Mouse (Mus musculus) testis, adult 2 months (tissue): Measurements from ENCODE around the gene Pde8a. TPM values are rescaled to one million over a fixed set of nuclear protein-coding genes. Genes with fewer than 3 reads are reported as not detected.

Experiments
- H3K27ac ChIP-seq: fragments of 200-500 bp; 2 replicates; pipeline ENCODE4 v1.5.1; 2012; ENCODE audit warnings: low read depth, low read length; ENCODE audit not compliant: control insufficient read depth, insufficient read depth
- H3K27me3 ChIP-seq: fragments of 200-500 bp; 2 replicates; pipeline ENCODE4 v1.6.1; 2012; ENCODE audit warnings: mild to moderate bottlenecking, low read length, moderate library complexity; ENCODE audit not compliant: control insufficient read depth, insufficient read depth
- H3K36me3 ChIP-seq: fragments of 200-500 bp; 2 replicates; pipeline ENCODE4 v1.6.1; 2012; ENCODE audit warnings: mild to moderate bottlenecking, low read length; ENCODE audit not compliant: control insufficient read depth, insufficient read depth
- H3K4me1 ChIP-seq: fragments of 200-500 bp; 2 replicates; pipeline ENCODE4 v1.6.1; 2012; ENCODE audit warnings: low read length; ENCODE audit not compliant: control insufficient read depth, insufficient read depth
- H3K4me3 ChIP-seq: fragments of 200-500 bp; 2 replicates; pipeline ENCODE4 v1.5.1; 2012; ENCODE audit warnings: low read depth, mild to moderate bottlenecking, low read length, moderate library complexity, mixed read lengths; ENCODE audit not compliant: control insufficient read depth
- CTCF ChIP-seq: fragments of 200-500 bp; IDR thresholded peaks from 2 replicates; pipeline ENCODE4 v1.5.1; 2012; ENCODE audit warnings: low read depth, mild to moderate bottlenecking, inconsistent platforms, low read length, moderate library complexity; ENCODE audit not compliant: control insufficient read depth, insufficient read depth, insufficient replicate concordance
- POLR2A ChIP-seq: fragments of 200-500 bp; IDR thresholded peaks from 2 replicates; pipeline ENCODE4 v1.6.1; 2012; ENCODE audit warnings: low read depth, mild to moderate bottlenecking, inconsistent platforms, low read length, moderate library complexity; ENCODE audit not compliant: control insufficient read depth
- polyA plus RNA-seq: library from polyadenylated mRNA; depleted of rRNA; stranded (reverse); fragments of >200 nt; gene quantifications from 2 replicates; pipeline ENCODE4 v1.2.3, GENCODE M21; 2012

Pde8a gene
- polyA plus RNA-seq, 1 experiment, result 101 TPM

DNA sequence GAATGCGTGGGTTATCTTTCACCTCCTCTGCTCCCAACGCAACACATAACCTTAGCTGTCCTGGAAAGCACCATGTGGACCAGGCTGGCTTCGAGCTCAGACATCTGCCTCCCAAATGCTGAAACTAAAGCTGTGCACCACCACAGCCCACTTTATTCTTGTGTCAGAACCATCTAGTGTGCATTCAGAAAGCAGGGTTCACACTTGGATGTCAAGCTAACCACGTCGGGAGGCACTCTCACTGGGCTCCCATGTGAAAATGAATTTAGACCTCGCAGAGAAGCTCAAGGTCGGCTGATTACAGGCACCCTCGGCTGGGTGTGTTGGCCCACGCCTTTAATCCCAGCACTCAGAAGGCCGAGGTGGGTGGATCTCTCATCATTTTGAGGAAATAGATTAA lies 130.4 kb downstream of the Pde8a start:
- Histone ChIP-seq H3K27ac (no peak overlapping the region), H3K36me3 (no peaks in the 10 kb centered on the region; the same call in none of the 2 replicates), H3K4me3 (peak overlapping the region; percentile 78), H3K4me1 (no peaks in the 10 kb centered on the region; the same call in 1 of the 2 replicates), H3K27me3 (no peaks in the 10 kb centered on the region)
- TF ChIP-seq CTCF (no peak), POLR2A (no peak)

DNA sequence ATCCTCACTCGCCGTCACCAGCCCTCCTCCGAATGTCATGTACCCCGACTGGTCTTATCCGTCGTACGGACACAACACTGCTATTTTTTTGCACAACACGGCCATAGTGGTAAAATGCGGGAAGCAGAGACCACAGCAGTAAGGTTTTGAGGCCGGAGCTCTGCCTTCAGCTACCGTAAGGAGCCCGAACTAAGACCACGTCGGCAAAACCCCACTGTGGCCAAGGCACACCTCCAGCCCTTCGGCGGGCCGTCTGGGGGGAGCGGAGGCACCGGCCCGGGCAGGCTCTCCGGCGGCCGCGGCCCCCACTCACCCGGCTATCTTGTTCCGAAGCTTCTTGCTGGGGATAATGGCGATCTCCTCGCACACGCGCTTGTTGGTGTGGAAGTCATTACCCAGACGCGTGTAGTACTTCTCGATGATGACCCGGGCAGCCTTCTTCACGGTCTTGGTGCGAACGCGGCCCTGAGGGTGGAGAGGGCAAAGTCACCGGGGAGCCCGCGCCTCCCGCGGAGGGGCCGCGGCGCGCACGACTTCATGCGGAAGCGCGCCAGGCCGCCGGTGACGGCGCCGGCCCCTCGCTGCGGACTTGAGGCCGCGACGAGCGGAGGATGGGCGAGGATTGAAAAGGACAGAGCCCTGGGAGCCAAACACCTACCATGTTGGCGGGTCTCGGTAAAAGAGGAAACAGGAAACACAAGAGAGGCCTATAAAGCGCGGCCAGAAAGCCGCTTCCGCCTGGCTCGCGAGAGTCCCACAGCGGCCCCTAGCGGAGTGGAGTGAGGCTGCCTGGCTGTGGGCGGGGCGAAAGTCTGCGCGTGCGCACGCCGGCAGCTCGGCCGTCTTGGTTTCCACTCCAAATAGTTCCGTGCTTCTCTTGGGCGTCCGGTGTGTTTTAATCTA lies 131.4 kb downstream of the Pde8a start, which contains the start of gene Rps17:
TSS of gene Rps17 (minus strand) at position 711 of the 903 bp plus-strand sequence.
- Histone ChIP-seq H3K36me3 (no peaks in the 10 kb centered on the region; the same call in 1 of the 2 replicates), H3K4me1 (no peaks in the 10 kb centered on the region; the same call in 1 of the 2 replicates), H3K27me3 (no peaks in the 10 kb centered on the region), H3K27ac (peak within 1 kb of the TSS; percentile 79), H3K4me3 (peak within 1 kb of the TSS; percentile 78)
- peak; percentile 87 for TF ChIP-seq POLR2A
- TF ChIP-seq CTCF, result peak; percentile 91

- TF ChIP-seq CTCF (no peak), POLR2A (no peak)
- H3K4me3 ChIP-seq, result peak overlapping the region; percentile 78
- peak overlapping the region; percentile 65 for H3K27ac ChIP-seq
- H3K27me3 ChIP-seq, result no peaks in the 10 kb centered on the region
- no peaks in the 10 kb centered on the region; the same call in 1 of the 2 replicates for H3K4me1 ChIP-seq
- H3K36me3 ChIP-seq, result no peaks in the 10 kb centered on the region; the same call in 1 of the 2 replicates
Measured at GRCm38 (mm10) chr7:81345447-81346170, 132.2 kb downstream of the Pde8a start.

GRCm38 (mm10) chr7:81348206-81348605 lies 134.8 kb downstream of the Pde8a start:
- Histone ChIP-seq H3K27me3 (no peaks in the 10 kb centered on the region), H3K36me3 (no peaks in the 10 kb centered on the region), H3K4me1 (no peaks in the 10 kb centered on the region; the same call in 1 of the 2 replicates), H3K27ac (no peak overlapping the region), H3K4me3 (no peak overlapping the region)
- no peak for TF ChIP-seq POLR2A
- no peak for TF ChIP-seq CTCF

GRCm38 (mm10) chr7:81351826-81352225 lies 138.4 kb downstream of the Pde8a start:
- no peak overlapping the region for H3K4me3 ChIP-seq
- H3K27ac ChIP-seq, result no peak overlapping the region
- TF ChIP-seq POLR2A (no peak), CTCF (no peak)
- no peaks in the 10 kb centered on the region for H3K36me3 ChIP-seq
- H3K4me1 ChIP-seq, result no peaks in the 10 kb centered on the region
- H3K27me3 ChIP-seq, result no peaks in the 10 kb centered on the region

DNA sequence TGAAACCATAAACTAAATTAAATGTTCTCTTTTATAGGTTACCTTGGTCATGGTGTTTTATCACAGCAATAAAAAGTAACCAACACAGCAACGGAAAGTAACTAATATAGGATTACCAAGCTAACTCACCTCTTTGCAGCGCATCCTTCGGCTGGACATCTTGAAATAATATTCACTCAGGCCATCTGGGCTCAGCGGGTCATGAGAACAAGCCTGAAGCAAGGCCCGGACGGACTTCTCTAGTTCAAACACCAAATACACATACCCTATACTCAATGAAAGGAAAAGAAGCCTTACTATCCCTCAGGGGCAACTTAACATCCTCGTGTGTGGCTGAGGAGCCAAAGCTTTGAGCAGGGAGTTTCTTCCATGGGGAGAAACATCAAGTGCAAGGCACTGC lies 142.3 kb downstream of the Pde8a start:
- TF ChIP-seq POLR2A (no peak), CTCF (no peak)
- Histone ChIP-seq H3K27me3 (no peaks in the 10 kb centered on the region), H3K4me1 (no peaks in the 10 kb centered on the region), H3K4me3 (no peak overlapping the region), H3K27ac (no peak overlapping the region), H3K36me3 (no peaks in the 10 kb centered on the region)

DNA sequence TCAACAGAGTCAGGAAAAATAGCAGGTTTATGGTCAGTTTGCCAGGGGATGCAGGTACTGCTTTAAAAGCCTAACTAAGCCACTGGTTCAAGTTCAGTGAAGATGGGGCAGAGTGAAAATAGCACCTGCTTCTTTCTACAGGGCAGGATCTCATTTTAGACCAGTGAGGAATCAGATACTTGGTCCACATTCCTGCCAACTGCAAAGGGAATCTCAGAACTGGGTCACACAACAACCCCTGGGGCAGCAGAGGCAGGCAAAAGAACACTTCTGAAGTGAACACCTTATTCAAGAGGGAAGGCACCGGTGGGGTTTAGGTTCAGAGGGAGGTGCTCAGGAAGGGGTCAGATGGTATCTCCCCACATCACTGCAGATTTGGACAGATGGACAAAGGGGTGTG lies 143.0 kb downstream of the Pde8a start:
- no peak for TF ChIP-seq CTCF
- TF ChIP-seq POLR2A, result no peak
- H3K36me3 ChIP-seq, result no peaks in the 10 kb centered on the region
- no peaks in the 10 kb centered on the region for H3K27me3 ChIP-seq
- H3K4me1 ChIP-seq, result no peaks in the 10 kb centered on the region
- no peak overlapping the region for H3K4me3 ChIP-seq
- no peak overlapping the region for H3K27ac ChIP-seq
